Mouse (Mus musculus) limb, embryonic 15.5 days (tissue): ENCODE measurements at regions not wholly inside any gene's neighbourhood (a gene's known extent, or its start where the extent isn't known, plus 50 kb on each side); places are given as distances from the start of the nearest gene placed in this dataset.

ENCODE experiments used
- ATAC-seq: fragments of 200-750 bp; cut with Nextera tagmentation; 2 replicates; pipeline ENCODE4 v1.8.0; 2017; ENCODE audit warnings: low read depth, moderate TSS enrichment; ENCODE audit not compliant: insufficient number of reproducible peaks, low FRiP score, low TSS enrichment
- H3K27ac ChIP-seq: fragments of 300-500 bp; sonication (generic); 2 replicates; pipeline ENCODE4 v1.5.1; 2015; ENCODE audit warnings: moderate library complexity, mild to moderate bottlenecking, inconsistent platforms
- H3K27me3 ChIP-seq: fragments of 300-500 bp; sonication (generic); 2 replicates; pipeline ENCODE4 v1.6.1; 2015; ENCODE audit warnings: inconsistent platforms
- H3K36me3 ChIP-seq: fragments of 300-500 bp; sonication (generic); 2 replicates; pipeline ENCODE4 v1.6.1; 2015; ENCODE audit warnings: inconsistent platforms
- H3K4me1 ChIP-seq: fragments of 300-500 bp; sonication (generic); 2 replicates; pipeline ENCODE4 v1.6.1; 2015; ENCODE audit warnings: inconsistent platforms
- H3K4me2 ChIP-seq: fragments of 300-500 bp; sonication (generic); 2 replicates; pipeline ENCODE4 v1.6.1; 2015; ENCODE audit warnings: mild to moderate bottlenecking, inconsistent platforms
- H3K4me3 ChIP-seq: fragments of 300-500 bp; sonication (generic); 2 replicates; pipeline ENCODE4 v1.5.1; 2015; ENCODE audit warnings: mild to moderate bottlenecking, inconsistent platforms
- H3K9ac ChIP-seq: fragments of 300-500 bp; sonication (generic); 2 replicates; pipeline ENCODE4 v1.6.1; 2015; ENCODE audit warnings: inconsistent platforms
- H3K9me3 ChIP-seq: fragments of 300-500 bp; sonication (generic); 2 replicates; pipeline ENCODE4 v1.6.1; 2016; ENCODE audit warnings: inconsistent platforms
- WGBS: fragments of 180-500 bp; shearing (Covaris S2); methylation state at CpG from one replicate; pipeline ENCODE4 v1.1.7; 2015; 5-methylcytosine and 5-hydroxymethylcytosine counted together

GRCm38 (mm10) chr11:24226755-24227154 is 148.9 kb downstream of the Bcl11a start:
- no peaks in the 10 kb centered on the region for H3K27me3 ChIP-seq
- H3K27ac ChIP-seq, result no peak overlapping the region
- H3K36me3 ChIP-seq, result no peaks in the 10 kb centered on the region
- H3K4me3 ChIP-seq, result no peak overlapping the region
- 53% methylated on average over 3 of the region's 3 CpGs for WGBS
- no peak overlapping the region for H3K4me2 ChIP-seq
- ATAC-seq, result no peak
- no peaks in the 10 kb centered on the region for H3K4me1 ChIP-seq
- H3K9ac ChIP-seq, result no peak overlapping the region
- no peaks in the 10 kb centered on the region for H3K9me3 ChIP-seq

GRCm38 (mm10) chr11:24233376-24233775 is 155.5 kb downstream of the Bcl11a start:
- Histone ChIP-seq H3K4me1 (peaks cover 11% of the 10 kb centered on the region; the same call in 1 of the 2 replicates), H3K36me3 (no peaks in the 10 kb centered on the region), H3K9ac (no peak overlapping the region), H3K27me3 (no peaks in the 10 kb centered on the region), H3K4me3 (no peak overlapping the region), H3K9me3 (no peaks in the 10 kb centered on the region), H3K27ac (no peak overlapping the region), H3K4me2 (no peak overlapping the region)
- WGBS, result 82% methylated on average over 11 of the region's 11 CpGs
- ATAC-seq, result no peak

GRCm38 (mm10) chr11:24233821-24234220 is 156.0 kb downstream of the Bcl11a start:
- no peak for ATAC-seq
- H3K9me3 ChIP-seq, result no peaks in the 10 kb centered on the region
- H3K36me3 ChIP-seq, result no peaks in the 10 kb centered on the region
- no peak overlapping the region for H3K27ac ChIP-seq
- no peak overlapping the region for H3K4me2 ChIP-seq
- 48% methylated on average over 9 of the region's 9 CpGs for WGBS
- no peaks in the 10 kb centered on the region for H3K27me3 ChIP-seq
- no peak overlapping the region for H3K4me3 ChIP-seq
- H3K4me1 ChIP-seq, result peaks cover 11% of the 10 kb centered on the region; the same call in 1 of the 2 replicates
- H3K9ac ChIP-seq, result no peak overlapping the region

GRCm38 (mm10) chr11:24234422-24234821 is 156.6 kb downstream of the Bcl11a start:
- peaks cover 11% of the 10 kb centered on the region; the same call in 1 of the 2 replicates for H3K4me1 ChIP-seq
- 51% methylated on average over 3 of the region's 3 CpGs for WGBS
- no peaks in the 10 kb centered on the region for H3K9me3 ChIP-seq
- H3K27ac ChIP-seq, result no peak overlapping the region
- H3K27me3 ChIP-seq, result no peaks in the 10 kb centered on the region
- no peak overlapping the region for H3K4me2 ChIP-seq
- H3K9ac ChIP-seq, result no peak overlapping the region
- no peak overlapping the region for H3K4me3 ChIP-seq
- no peaks in the 10 kb centered on the region for H3K36me3 ChIP-seq
- ATAC-seq, result no peak

GRCm38 (mm10) chr11:24235326-24235725 is 157.5 kb downstream of the Bcl11a start:
- H3K27me3 ChIP-seq, result no peaks in the 10 kb centered on the region
- H3K9ac ChIP-seq, result no peak overlapping the region
- H3K4me2 ChIP-seq, result no peak overlapping the region
- peaks cover 11% of the 10 kb centered on the region; the same call in 1 of the 2 replicates for H3K4me1 ChIP-seq
- no peak overlapping the region for H3K27ac ChIP-seq
- H3K36me3 ChIP-seq, result no peaks in the 10 kb centered on the region
- WGBS, result 70% methylated on average over 4 of the region's 4 CpGs
- H3K4me3 ChIP-seq, result no peak overlapping the region
- no peaks in the 10 kb centered on the region for H3K9me3 ChIP-seq
- ATAC-seq, result no peak

GRCm38 (mm10) chr11:24239631-24240030 is 161.8 kb downstream of the Bcl11a start:
- Histone ChIP-seq H3K4me1 (peaks cover 13% of the 10 kb centered on the region; the same call in 1 of the 2 replicates), H3K9me3 (no peaks in the 10 kb centered on the region)
- WGBS, result 78% methylated on average over 6 of the region's 6 CpGs

GRCm38 (mm10) chr11:24242096-24242495 is 164.2 kb downstream of the Bcl11a start:
- no peaks in the 10 kb centered on the region for H3K9me3 ChIP-seq
- no peak overlapping the region for H3K4me3 ChIP-seq
- WGBS, result 68% methylated on average over 4 of the region's 4 CpGs
- H3K27me3 ChIP-seq, result no peaks in the 10 kb centered on the region
- H3K4me2 ChIP-seq, result no peak overlapping the region
- H3K4me1 ChIP-seq, result peaks cover 21% of the 10 kb centered on the region
- ATAC-seq, result no peak
- no peak overlapping the region for H3K9ac ChIP-seq
- no peaks in the 10 kb centered on the region for H3K36me3 ChIP-seq
- H3K27ac ChIP-seq, result no peak overlapping the region

More at GRCm38 (mm10) chr11:24239631-24240030, 161.8 kb downstream of the Bcl11a start:
- H3K9ac ChIP-seq, result no peak overlapping the region
- ATAC-seq, result no peak
- H3K36me3 ChIP-seq, result no peaks in the 10 kb centered on the region
- H3K27ac ChIP-seq, result no peak overlapping the region
- no peak overlapping the region for H3K4me3 ChIP-seq
- H3K27me3 ChIP-seq, result no peaks in the 10 kb centered on the region
- H3K4me2 ChIP-seq, result no peak overlapping the region

- no peak overlapping the region for H3K27ac ChIP-seq
Observed at GRCm38 (mm10) chr11:24242888-24243287, 165.0 kb downstream of the Bcl11a start.

GRCm38 (mm10) chr11:24245390-24245789 is 167.5 kb downstream of the Bcl11a start:
- H3K4me1 ChIP-seq, result peaks cover 21% of the 10 kb centered on the region
- no peak overlapping the region for H3K4me2 ChIP-seq
- no peak for ATAC-seq
- WGBS, result 47% methylated on average over 4 of the region's 4 CpGs
- no peaks in the 10 kb centered on the region for H3K27me3 ChIP-seq
- H3K9me3 ChIP-seq, result no peaks in the 10 kb centered on the region
- no peaks in the 10 kb centered on the region for H3K36me3 ChIP-seq
- H3K27ac ChIP-seq, result peak overlapping the region; percentile 67
- no peak overlapping the region for H3K9ac ChIP-seq
- no peak overlapping the region for H3K4me3 ChIP-seq

More at GRCm38 (mm10) chr11:24242888-24243287, 165.0 kb downstream of the Bcl11a start:
- H3K9ac ChIP-seq, result no peak overlapping the region
- H3K27me3 ChIP-seq, result no peaks in the 10 kb centered on the region
- peaks cover 21% of the 10 kb centered on the region for H3K4me1 ChIP-seq
- no peak overlapping the region for H3K4me3 ChIP-seq
- no peak overlapping the region for H3K4me2 ChIP-seq
- no peaks in the 10 kb centered on the region for H3K36me3 ChIP-seq
- H3K9me3 ChIP-seq, result no peaks in the 10 kb centered on the region
- WGBS, result 13% methylated on average over 2 of the region's 2 CpGs
- ATAC-seq, result no peak

- no peaks in the 10 kb centered on the region for H3K36me3 ChIP-seq
- no peak overlapping the region for H3K4me3 ChIP-seq
- peaks cover 21% of the 10 kb centered on the region for H3K4me1 ChIP-seq
- no peaks in the 10 kb centered on the region for H3K9me3 ChIP-seq
- H3K9ac ChIP-seq, result no peak overlapping the region
- 60% methylated on average over 3 of the region's 3 CpGs for WGBS
- H3K4me2 ChIP-seq, result no peak overlapping the region
- H3K27ac ChIP-seq, result no peak overlapping the region
- no peaks in the 10 kb centered on the region for H3K27me3 ChIP-seq
- no peak for ATAC-seq
Observed at GRCm38 (mm10) chr11:24246314-24246713, 168.5 kb downstream of the Bcl11a start.

GRCm38 (mm10) chr11:24247285-24247684 is 169.4 kb downstream of the Bcl11a start:
- H3K9ac ChIP-seq, result no peak overlapping the region
- no peak for ATAC-seq
- peaks cover 21% of the 10 kb centered on the region for H3K4me1 ChIP-seq
- no peaks in the 10 kb centered on the region for H3K9me3 ChIP-seq
- no peaks in the 10 kb centered on the region for H3K27me3 ChIP-seq
- H3K27ac ChIP-seq, result no peak overlapping the region
- no peak overlapping the region for H3K4me2 ChIP-seq
- H3K4me3 ChIP-seq, result no peak overlapping the region
- WGBS, result 93% methylated on average over 4 of the region's 4 CpGs
- H3K36me3 ChIP-seq, result no peaks in the 10 kb centered on the region

- H3K27ac ChIP-seq, result no peak overlapping the region
- no peak overlapping the region for H3K9ac ChIP-seq
- no peaks in the 10 kb centered on the region for H3K36me3 ChIP-seq
- H3K9me3 ChIP-seq, result no peaks in the 10 kb centered on the region
- ATAC-seq, result no peak
- no peaks in the 10 kb centered on the region for H3K27me3 ChIP-seq
- no peak overlapping the region for H3K4me2 ChIP-seq
- no peak overlapping the region for H3K4me3 ChIP-seq
- 69% methylated on average over 5 of the region's 5 CpGs for WGBS
- H3K4me1 ChIP-seq, result no peaks in the 10 kb centered on the region
Observed at GRCm38 (mm10) chr11:24251516-24251915, 173.7 kb downstream of the Bcl11a start.
